8 mouse cellular contexts compared by ENCODE assay signal in genomic region chr14:76479867-76480266, GRCm38 (mm10).
DNase-seq lines count a peak whose midpoint lies in the region; ATAC-seq lines count a peak whose summit lies in the region.

No protein-coding gene starts in this region.

- no peaks in the 10 kb centered on the region for H3K27me3 ChIP-seq in hindbrain, embryonic 15.5 days
- H3K27me3 ChIP-seq in hindbrain, embryonic 12.5 days = no peaks in the 10 kb centered on the region
- H3K27me3 ChIP-seq in heart, embryonic 13.5 days (replicated peaks) = no peaks in the 10 kb centered on the region
- no peaks in the 10 kb centered on the region for H3K27me3 ChIP-seq in liver, embryonic 13.5 days
- no peaks in the 10 kb centered on the region for H3K27me3 ChIP-seq in stomach, embryonic 14.5 days (ENCODE audit: control insufficient read depth, insufficient read depth, low read length)

- peaks cover 6% of the 10 kb centered on the region; the same call in 1 of the 2 replicates for H3K4me1 ChIP-seq in hindbrain, embryonic 15.5 days (replicated peaks)
- peaks cover 6% of the 10 kb centered on the region for H3K4me1 ChIP-seq in hindbrain, embryonic 12.5 days
- H3K4me1 ChIP-seq in heart, embryonic 13.5 days = peaks cover 32% of the 10 kb centered on the region
- H3K4me1 ChIP-seq in liver, embryonic 13.5 days (replicated peaks) = peaks cover 16% of the 10 kb centered on the region
- peaks cover 4% of the 10 kb centered on the region; the same call in 1 of the 2 replicates for H3K4me1 ChIP-seq in stomach, embryonic 14.5 days (ENCODE audit: control insufficient read depth, insufficient read depth, low read length)

- no peak overlapping the region for H3K9ac ChIP-seq in hindbrain, embryonic 15.5 days
- no peak overlapping the region for H3K9ac ChIP-seq in hindbrain, embryonic 12.5 days
- peak overlapping the region; percentile 58; the same call in 1 of the 2 replicates for H3K9ac ChIP-seq in heart, embryonic 13.5 days
- no peak overlapping the region for H3K9ac ChIP-seq in liver, embryonic 13.5 days
- H3K9ac ChIP-seq in stomach, embryonic 14.5 days (replicated peaks; ENCODE audit: low read depth, low read length) = no peak overlapping the region

- WGBS in hindbrain, embryonic 15.5 days = 40% methylated on average over 6 of the region's 6 CpGs
- 40% methylated on average over 6 of the region's 6 CpGs for WGBS in hindbrain, embryonic 12.5 days
- 16% methylated on average over 6 of the region's 6 CpGs for WGBS in heart, embryonic 13.5 days
- WGBS in liver, embryonic 13.5 days (ENCODE audit: insufficient replicate concordance) = 16% methylated on average over 6 of the region's 6 CpGs
- 24% methylated on average over 6 of the region's 6 CpGs for WGBS in stomach, embryonic 14.5 days

- H3K4me3 ChIP-seq in hindbrain, embryonic 15.5 days = no peak overlapping the region
- no peak overlapping the region for H3K4me3 ChIP-seq in hindbrain, embryonic 12.5 days
- H3K4me3 ChIP-seq in heart, embryonic 13.5 days = peak overlapping the region; percentile 23; the same call in 1 of the 2 replicates
- H3K4me3 ChIP-seq in liver, embryonic 13.5 days (replicated peaks) = no peak overlapping the region
- no peak overlapping the region for H3K4me3 ChIP-seq in stomach, embryonic 14.5 days (ENCODE audit: low read depth, low read length)

- no peak overlapping the region for H3K4me2 ChIP-seq in hindbrain, embryonic 15.5 days
- H3K4me2 ChIP-seq in hindbrain, embryonic 12.5 days (replicated peaks) = no peak overlapping the region
- peak overlapping the region; percentile 61 for H3K4me2 ChIP-seq in heart, embryonic 13.5 days
- H3K4me2 ChIP-seq in liver, embryonic 13.5 days = no peak overlapping the region
- H3K4me2 ChIP-seq in stomach, embryonic 14.5 days (replicated peaks; ENCODE audit: low read depth, low read length) = no peak overlapping the region

- ATAC-seq in hindbrain, embryonic 15.5 days (ENCODE audit: low FRiP score, low read depth) = peak; percentile 51; the same call in 1 of the 2 replicates
- ATAC-seq in hindbrain, embryonic 12.5 days (ENCODE audit: low FRiP score) = no peak
- no peak for ATAC-seq in heart, embryonic 13.5 days (ENCODE audit: extremely low read depth, insufficient number of reproducible peaks, low FRiP score, low TSS enrichment)
- ATAC-seq in liver, embryonic 13.5 days (ENCODE audit: low read depth) = 0 out of 2 replicates have a peak, but pooled peaks have one; percentile 39
- ATAC-seq in stomach, embryonic 14.5 days (ENCODE audit: insufficient number of reproducible peaks, insufficient read depth, low FRiP score, low read depth) = peak; percentile 71; the same call in 1 of the 2 replicates

- DNase-seq in CD4-positive, CD25-positive, alpha-beta regulatory T cell, adult 2 months (ENCODE audit: low read depth, low spot score) = peak; percentile 74
- DNase-seq in adipocyte (ENCODE audit: low spot score) = peak; percentile 68
- no peak for DNase-seq in liver, embryonic 13.5 days
- no peak for DNase-seq in gastrocnemius, postnatal 25 days

- H3K27ac ChIP-seq in hindbrain, embryonic 15.5 days (replicated peaks) = no peak overlapping the region
- no peak overlapping the region for H3K27ac ChIP-seq in hindbrain, embryonic 12.5 days
- no peak overlapping the region for H3K27ac ChIP-seq in heart, embryonic 13.5 days (replicated peaks)
- no peak overlapping the region for H3K27ac ChIP-seq in liver, embryonic 13.5 days
- H3K27ac ChIP-seq in stomach, embryonic 14.5 days (ENCODE audit: low read length) = no peak overlapping the region

- H3K36me3 ChIP-seq in hindbrain, embryonic 15.5 days = no peaks in the 10 kb centered on the region
- no peaks in the 10 kb centered on the region for H3K36me3 ChIP-seq in hindbrain, embryonic 12.5 days
- H3K36me3 ChIP-seq in heart, embryonic 13.5 days = no peaks in the 10 kb centered on the region
- no peaks in the 10 kb centered on the region for H3K36me3 ChIP-seq in liver, embryonic 13.5 days
- H3K36me3 ChIP-seq in stomach, embryonic 14.5 days (ENCODE audit: control insufficient read depth, insufficient read depth, low read length) = no peaks in the 10 kb centered on the region

- no peaks in the 10 kb centered on the region for H3K9me3 ChIP-seq in hindbrain, embryonic 15.5 days
- no peaks in the 10 kb centered on the region for H3K9me3 ChIP-seq in hindbrain, embryonic 12.5 days (replicated peaks)
- no peaks in the 10 kb centered on the region for H3K9me3 ChIP-seq in heart, embryonic 13.5 days
- no peaks in the 10 kb centered on the region for H3K9me3 ChIP-seq in liver, embryonic 13.5 days (replicated peaks)
- H3K9me3 ChIP-seq in stomach, embryonic 14.5 days (ENCODE audit: control insufficient read depth, low read depth, low read length) = no peaks in the 10 kb centered on the region

Comparison
In these comparisons a context has a peak if more than half of its experiments do, and no peak if none do; other contexts are left out.
1. ATAC-seq: peak in hindbrain, embryonic 15.5 days (single experiment), liver, embryonic 13.5 days (single experiment) and stomach, embryonic 14.5 days (single experiment); none in hindbrain, embryonic 12.5 days (single experiment) and heart, embryonic 13.5 days (single experiment).
2. DNase-seq: peak in CD4-positive, CD25-positive, alpha-beta regulatory T cell, adult 2 months (single experiment) and adipocyte (single experiment); none in liver, embryonic 13.5 days (single experiment) and gastrocnemius, postnatal 25 days (single experiment).